Mouse (Mus musculus) kidney, embryonic 15.5 days (tissue): ENCODE measurements around the gene Cdk4. TPM values are rescaled to one million over a fixed set of nuclear protein-coding genes. Genes with fewer than 3 reads are reported as not detected.
"Not testable (repeated sequence)": the region's sequence is repeated elsewhere in the genome, so short reads cannot be mapped to it uniquely, and the experiment has no call there.

Source experiments
- ATAC-seq: fragments of 200-750 bp; cut with Nextera tagmentation; replicated peaks from 2 replicates; pipeline ENCODE4 v1.8.0; 2017; ENCODE audit warnings: moderate TSS enrichment; ENCODE audit not compliant: low FRiP score
- H3K27ac ChIP-seq: fragments of 300-500 bp; sonication (generic); 2 replicates; pipeline ENCODE4 v1.5.1; 2015; ENCODE audit warnings: mild to moderate bottlenecking, inconsistent platforms
- H3K27me3 ChIP-seq: fragments of 300-500 bp; sonication (generic); 2 replicates; pipeline ENCODE4 v1.6.1; 2015; ENCODE audit warnings: inconsistent platforms
- H3K36me3 ChIP-seq: fragments of 300-500 bp; sonication (generic); 2 replicates; pipeline ENCODE4 v1.6.1; 2015; ENCODE audit warnings: inconsistent platforms
- H3K4me1 ChIP-seq: fragments of 300-500 bp; sonication (generic); 2 replicates; pipeline ENCODE4 v1.6.1; 2015; ENCODE audit warnings: inconsistent platforms
- H3K4me2 ChIP-seq: fragments of 300-500 bp; sonication (generic); 2 replicates; pipeline ENCODE4 v1.6.1; 2015; ENCODE audit warnings: moderate library complexity, mild to moderate bottlenecking, inconsistent platforms
- H3K4me3 ChIP-seq: fragments of 300-500 bp; sonication (generic); replicated peaks from 2 replicates; pipeline ENCODE4 v1.5.1; 2015; ENCODE audit warnings: mild to moderate bottlenecking, inconsistent platforms
- H3K9ac ChIP-seq: fragments of 300-500 bp; sonication (generic); 2 replicates; pipeline ENCODE4 v1.6.1; 2015; ENCODE audit warnings: mild to moderate bottlenecking, inconsistent platforms
- H3K9me3 ChIP-seq: fragments of 300-500 bp; sonication (generic); replicated peaks from 2 replicates; pipeline ENCODE4 v1.6.1; 2016; ENCODE audit warnings: inconsistent platforms
- WGBS: fragments of 180-500 bp; shearing (Covaris S2); methylation state at CpG from one replicate; pipeline ENCODE4 v1.1.7; 2015; ENCODE audit warnings: mixed read lengths; 5-methylcytosine and 5-hydroxymethylcytosine counted together
- polyA plus RNA-seq: library from polyadenylated mRNA; unstranded; fragments of >200 nt; fragmentation: Nextera tagmentation; extraction: Ambion mirVana; gene quantifications from 2 replicates; pipeline ENCODE4 v1.2.1, GENCODE M21; 2015

The Cdk4 gene
- polyA plus RNA-seq, 1 experiment from 2014 or later: 1,852 TPM

GRCm38 (mm10) chr10:127059174-127059967 lies 4.0 kb upstream of the Cdk4 start:
- peaks cover 25% of the 10 kb centered on the region for H3K36me3 ChIP-seq
- WGBS: under 1% methylated on average over 34 of the region's 92 CpGs
- peaks cover 27% of the 10 kb centered on the region for H3K27me3 ChIP-seq
- H3K4me3 ChIP-seq: peak overlapping the region; percentile 85
- ATAC-seq: no peak
- H3K9ac ChIP-seq: peak overlapping the region; percentile 73
- peak overlapping the region; percentile 96 for H3K4me2 ChIP-seq
- peaks cover 36% of the 10 kb centered on the region for H3K4me1 ChIP-seq
- H3K27ac ChIP-seq: peak overlapping the region; percentile 58
- no peaks in the 10 kb centered on the region for H3K9me3 ChIP-seq

DNA sequence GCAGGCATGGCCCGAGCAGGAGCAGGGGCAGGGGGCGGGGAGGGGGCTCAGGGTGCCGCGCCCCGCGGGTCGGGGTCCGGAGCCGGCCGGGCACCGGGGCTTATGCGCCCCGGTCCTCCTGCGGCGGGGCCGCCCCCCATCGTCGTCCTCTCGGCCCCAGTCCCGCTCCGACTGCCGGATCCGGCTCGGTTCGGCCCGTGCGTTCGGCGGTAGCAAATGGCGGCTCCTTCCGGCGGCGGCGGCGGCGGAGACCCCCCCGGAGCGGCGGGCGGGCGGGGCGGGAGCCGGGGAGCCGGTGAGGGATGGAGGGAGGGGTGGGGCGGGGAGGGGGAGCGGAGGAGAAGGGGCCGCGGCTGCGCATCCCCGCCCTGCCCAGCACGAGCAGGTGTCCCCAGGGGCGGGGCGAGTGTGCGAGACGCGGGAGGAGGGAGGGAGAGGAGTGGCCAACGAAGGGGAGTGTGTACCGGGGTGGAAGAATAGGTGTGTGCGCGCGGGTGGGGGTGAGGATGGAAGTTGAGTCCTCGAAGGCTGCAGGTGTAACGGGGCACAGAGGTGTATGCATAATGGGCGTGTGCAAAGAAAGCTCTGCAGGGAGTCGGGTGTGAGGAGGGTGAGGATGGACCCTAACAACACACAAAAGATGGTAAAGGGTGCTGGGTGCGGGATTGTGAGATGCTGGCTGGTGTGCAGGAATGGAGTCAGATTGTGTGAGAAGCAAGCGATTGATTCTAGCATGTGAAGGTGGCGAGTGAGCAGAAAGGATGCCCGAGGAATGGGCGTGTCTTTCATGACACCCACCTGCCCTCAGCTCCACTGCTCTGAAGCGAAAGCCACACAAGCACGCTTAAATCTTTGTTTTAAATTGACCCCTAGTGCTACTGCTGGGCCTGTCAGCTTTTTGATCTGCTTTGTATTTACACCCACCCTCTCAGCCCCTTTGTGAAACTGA lies 3.1 kb upstream of the Cdk4 start, which contains the start of gene March9:
Gene March9 (minus strand): TSS at position 217 of the 949 bp plus-strand sequence.
- peak within 1 kb of the TSS; percentile 96 for H3K4me2 ChIP-seq
- peaks cover 32% of the 10 kb centered on the region for H3K36me3 ChIP-seq
- H3K4me3 ChIP-seq: peak within 1 kb of the TSS; percentile 85
- WGBS: 2% methylated on average over 56 of the region's 72 CpGs
- H3K27me3 ChIP-seq: peaks cover 27% of the 10 kb centered on the region
- peaks cover 45% of the 10 kb centered on the region for H3K4me1 ChIP-seq
- H3K9me3 ChIP-seq: no peaks in the 10 kb centered on the region
- H3K27ac ChIP-seq: peak within 1 kb of the TSS; percentile 58
- peak; percentile 30; the same call in 1 of the 2 replicates for ATAC-seq
- peak within 1 kb of the TSS; percentile 73 for H3K9ac ChIP-seq

DNA sequence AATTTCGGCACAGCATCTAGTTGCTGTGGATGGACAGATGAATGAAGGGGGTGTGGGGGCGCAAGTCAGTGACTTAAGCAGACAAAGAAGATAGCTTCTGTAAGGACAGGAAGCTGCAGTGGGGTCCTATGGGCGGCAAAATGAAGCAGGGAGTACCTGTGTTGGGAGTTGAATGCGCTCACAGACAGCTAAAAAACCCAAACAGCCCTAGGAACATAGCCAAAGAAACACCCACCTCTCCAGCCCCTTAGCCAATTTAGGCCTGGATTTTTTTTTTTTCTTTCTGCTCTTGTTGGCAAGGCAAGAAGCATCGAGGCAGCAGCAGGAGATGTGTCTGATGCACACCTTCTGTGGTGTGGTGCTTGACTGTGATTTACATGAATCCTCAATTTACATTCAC lies 2.2 kb upstream of the Cdk4 start:
- Histone ChIP-seq H3K4me1 (peaks cover 52% of the 10 kb centered on the region), H3K9ac (no peak overlapping the region), H3K36me3 (peaks cover 33% of the 10 kb centered on the region), H3K27me3 (peaks cover 27% of the 10 kb centered on the region), H3K9me3 (no peaks in the 10 kb centered on the region), H3K4me3 (peak overlapping the region; percentile 85), H3K27ac (0 out of 2 replicates have a peak overlapping the region, but pooled peaks have one; percentile 58), H3K4me2 (peak overlapping the region; percentile 96; the same call in 1 of the 2 replicates)
- no peak for ATAC-seq
- 43% methylated on average over 5 of the region's 5 CpGs for WGBS

DNA sequence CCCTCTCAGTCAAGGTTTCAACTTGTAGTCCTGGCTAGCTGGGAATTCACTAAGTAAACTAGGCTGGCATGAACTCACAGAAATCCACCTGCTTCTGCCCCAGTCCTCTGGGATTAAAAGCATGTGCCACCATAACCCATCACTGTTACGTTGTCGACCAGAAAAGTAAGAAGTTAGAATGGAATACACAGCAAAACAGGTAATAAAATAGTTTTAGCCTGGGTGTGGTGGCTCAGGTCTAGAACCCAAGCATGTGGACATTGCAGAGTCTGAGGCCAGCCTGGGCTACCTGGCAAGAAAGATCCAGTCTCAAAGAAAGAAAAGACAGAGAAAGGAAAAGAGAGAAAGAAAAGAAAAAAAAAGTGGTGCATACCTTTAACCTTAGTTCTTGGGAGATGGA lies 1.8 kb upstream of the Cdk4 start:
- no peak for ATAC-seq
- Histone ChIP-seq H3K4me3 (no peak overlapping the region), H3K4me1 (peaks cover 52% of the 10 kb centered on the region), H3K27ac (no peak overlapping the region), H3K36me3 (peaks cover 33% of the 10 kb centered on the region), H3K9ac (no peak overlapping the region), H3K27me3 (peaks cover 27% of the 10 kb centered on the region), H3K4me2 (no peak overlapping the region), H3K9me3 (no peaks in the 10 kb centered on the region)
- 74% methylated on average over 2 of the region's 2 CpGs for WGBS

- ATAC-seq: not testable (repeated sequence)
Measured at GRCm38 (mm10) chr10:127062101-127062500, 1.2 kb upstream of the Cdk4 start.

DNA sequence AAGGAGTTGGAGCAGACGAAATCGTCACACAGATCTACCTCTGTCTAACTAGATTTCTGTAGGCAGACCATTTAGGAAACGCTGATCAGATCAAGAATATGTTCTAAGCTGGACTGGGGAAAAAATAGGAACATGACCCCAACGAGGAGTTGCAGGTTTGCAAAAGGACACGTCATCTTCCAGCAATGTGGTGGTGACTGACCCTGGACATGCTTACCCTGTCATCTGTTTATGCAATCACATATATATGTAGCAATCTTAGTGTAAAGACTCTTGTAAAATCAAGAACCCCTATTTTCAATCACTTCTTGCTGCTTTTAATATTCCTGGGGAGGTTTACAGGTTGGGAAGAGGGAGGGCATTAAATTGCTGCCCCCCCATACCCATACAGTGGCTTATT lies 831 bp upstream of the Cdk4 start:
- WGBS: 76% methylated on average over 5 of the region's 5 CpGs
- 0 out of 2 replicates have a peak overlapping the region, but pooled peaks have one; percentile 23 for H3K27ac ChIP-seq
- H3K4me1 ChIP-seq: peaks cover 52% of the 10 kb centered on the region
- no peaks in the 10 kb centered on the region for H3K9me3 ChIP-seq
- peaks cover 33% of the 10 kb centered on the region for H3K36me3 ChIP-seq
- peaks cover 27% of the 10 kb centered on the region for H3K27me3 ChIP-seq
- H3K4me3 ChIP-seq: no peak overlapping the region
- H3K4me2 ChIP-seq: no peak overlapping the region
- no peak for ATAC-seq
- H3K9ac ChIP-seq: no peak overlapping the region

More at GRCm38 (mm10) chr10:127062101-127062500, 1.2 kb upstream of the Cdk4 start:
- not testable (repeated sequence) for H3K27ac ChIP-seq, H3K9me3 ChIP-seq, H3K9ac ChIP-seq, H3K4me3 ChIP-seq, H3K4me2 ChIP-seq
- Histone ChIP-seq H3K4me1 (peaks cover 52% of the 10 kb centered on the region), H3K27me3 (peaks cover 27% of the 10 kb centered on the region), H3K36me3 (peaks cover 33% of the 10 kb centered on the region)
- WGBS: 88% methylated on average over 4 of the region's 4 CpGs

- 11% methylated on average over 37 of the region's 37 CpGs for WGBS
- H3K9me3 ChIP-seq: no peaks in the 10 kb centered on the region
- ATAC-seq: no peak
- H3K4me3 ChIP-seq: peak overlapping the region; percentile 89
- peaks cover 53% of the 10 kb centered on the region for H3K4me1 ChIP-seq
- peaks cover 44% of the 10 kb centered on the region for H3K36me3 ChIP-seq
- H3K27me3 ChIP-seq: peaks cover 23% of the 10 kb centered on the region
- H3K27ac ChIP-seq: peak overlapping the region; percentile 88
- peak overlapping the region; percentile 77 for H3K4me2 ChIP-seq
- H3K9ac ChIP-seq: peak overlapping the region; percentile 96
Measured at GRCm38 (mm10) chr10:127063913-127064870, 858 bp downstream of the Cdk4 start.

DNA sequence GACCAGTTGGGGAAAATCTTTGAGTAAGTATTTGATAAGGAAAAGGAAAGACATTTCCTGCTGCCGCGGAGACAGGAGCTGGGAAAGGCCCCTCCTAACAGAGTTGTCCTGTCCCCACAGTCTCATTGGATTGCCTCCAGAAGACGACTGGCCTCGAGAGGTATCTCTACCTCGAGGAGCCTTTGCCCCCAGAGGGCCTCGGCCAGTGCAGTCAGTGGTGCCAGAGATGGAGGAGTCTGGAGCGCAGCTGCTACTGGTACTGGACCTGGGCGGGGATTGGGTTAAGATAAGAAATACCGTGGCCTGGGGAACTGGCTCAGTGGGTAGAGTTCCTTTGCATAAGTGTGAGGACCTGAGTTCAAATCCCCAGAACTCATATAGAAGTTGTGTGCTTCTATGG lies 2.6 kb downstream of the Cdk4 start:
- H3K36me3 ChIP-seq: peaks cover 44% of the 10 kb centered on the region
- H3K9me3 ChIP-seq: no peaks in the 10 kb centered on the region
- no peak overlapping the region for H3K27ac ChIP-seq
- WGBS: 82% methylated on average over 9 of the region's 9 CpGs
- no peak overlapping the region for H3K4me2 ChIP-seq
- no peak overlapping the region for H3K9ac ChIP-seq
- ATAC-seq: no peak
- no peak overlapping the region for H3K4me3 ChIP-seq
- peaks cover 46% of the 10 kb centered on the region for H3K4me1 ChIP-seq
- H3K27me3 ChIP-seq: peaks cover 11% of the 10 kb centered on the region

DNA sequence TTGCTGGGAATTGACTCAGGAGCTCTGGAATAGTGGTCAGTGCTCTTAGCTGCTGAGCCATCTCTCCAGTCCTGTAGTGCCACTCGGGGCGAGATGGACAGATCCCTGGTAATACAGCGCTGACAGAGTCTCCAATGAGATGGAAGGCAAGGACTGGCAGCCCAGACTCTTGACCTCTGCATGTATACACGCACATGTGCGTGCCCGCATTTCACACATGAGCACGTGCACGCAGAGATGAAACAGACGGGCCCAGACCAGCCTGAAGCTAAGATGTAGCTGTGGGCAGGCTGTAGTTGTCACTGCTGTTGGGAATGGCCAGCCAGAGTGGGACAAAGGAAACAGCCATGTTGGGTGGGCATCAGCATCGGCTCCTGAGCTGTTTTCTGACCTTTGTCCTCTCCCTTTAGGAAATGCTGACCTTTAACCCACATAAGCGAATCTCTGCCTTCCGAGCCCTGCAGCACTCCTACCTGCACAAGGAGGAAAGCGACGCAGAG lies 3.2 kb downstream of the Cdk4 start:
- Histone ChIP-seq H3K36me3 (peaks cover 44% of the 10 kb centered on the region), H3K9ac (no peak overlapping the region), H3K27ac (no peak overlapping the region), H3K4me1 (peaks cover 47% of the 10 kb centered on the region), H3K27me3 (peaks cover 5% of the 10 kb centered on the region), H3K9me3 (no peaks in the 10 kb centered on the region), H3K4me3 (no peak overlapping the region), H3K4me2 (no peak overlapping the region)
- WGBS: 89% methylated on average over 14 of the region's 14 CpGs
- no peak for ATAC-seq

DNA sequence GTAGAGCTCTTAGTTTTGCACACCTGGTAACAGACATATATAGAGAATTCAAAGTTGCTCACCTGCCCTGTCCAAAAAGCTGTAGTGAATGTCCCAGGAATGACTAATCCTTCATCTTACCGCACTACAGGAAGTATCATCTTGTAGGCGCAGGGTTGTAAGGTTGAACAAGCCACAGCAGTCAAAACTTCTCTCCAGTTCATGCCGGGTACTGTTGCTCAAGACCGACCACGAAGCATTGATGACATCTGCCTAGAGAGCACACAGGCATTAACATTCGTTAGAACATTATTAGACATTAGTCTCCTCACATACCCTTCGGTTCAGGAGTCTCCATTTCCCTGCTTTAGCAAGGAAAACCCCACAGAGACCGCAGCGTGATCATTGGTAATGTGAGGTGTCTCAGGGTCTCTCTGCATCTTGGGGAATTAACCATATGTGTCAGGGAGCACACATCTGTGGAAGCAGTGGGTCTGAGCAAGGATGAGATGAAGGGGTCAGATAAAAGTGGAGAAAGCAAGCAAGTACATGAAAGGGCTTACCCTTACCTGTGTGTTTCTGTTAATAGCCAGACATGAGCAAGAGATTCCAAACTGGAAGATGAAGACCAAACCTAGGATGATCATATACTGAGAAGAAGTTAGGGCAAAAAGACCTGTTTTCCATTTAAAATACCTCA lies 5.2 kb downstream of the Cdk4 start:
- no peak for ATAC-seq
- H3K4me3 ChIP-seq: peak overlapping the region; percentile 58

More for the DNA sequence above, 5.2 kb downstream of the Cdk4 start:
- H3K27me3 ChIP-seq: no peaks in the 10 kb centered on the region
- H3K4me1 ChIP-seq: peaks cover 41% of the 10 kb centered on the region
- peak overlapping the region; percentile 89 for H3K4me2 ChIP-seq
- WGBS: 73% methylated on average over 9 of the region's 9 CpGs
- H3K27ac ChIP-seq: peak overlapping the region; percentile 92
- no peaks in the 10 kb centered on the region for H3K9me3 ChIP-seq
- peak overlapping the region; percentile 63; the same call in 1 of the 2 replicates for H3K9ac ChIP-seq
- H3K36me3 ChIP-seq: peaks cover 44% of the 10 kb centered on the region
